11 mouse cellular contexts compared by ENCODE assay signal in genomic region chr8:57765726-57766351, GRCm38 (mm10).
DNase-seq lines count a peak whose midpoint lies in the region; ATAC-seq and TF ChIP-seq lines count a peak whose summit lies in the region.
"Had no signal": no experiment of that assay in that cellular context is flagged by ENCODE, and none has a peak within 500 bp of the region (broad histone marks: within the 10 kb centered on the region; RNA-seq: fewer than 3 reads in every experiment).

No protein-coding gene starts in this region.

- H3K27ac ChIP-seq in heart, embryonic 14.5 days (replicated peaks in 1 of 2; ENCODE audit: control insufficient read depth in 1 of 2, insufficient read depth in 1 of 2, low read depth in 2 of 2, low read length in 2 of 2) = no peak overlapping the region
- H3K27ac ChIP-seq in heart, adult 2 months = no peak overlapping the region
- peak overlapping the region; percentile 99 for H3K27ac ChIP-seq in ES-Bruce4 (ENCODE audit: insufficient read depth, low read length)
- H3K27ac ChIP-seq in forebrain, embryonic 11.5 days (ENCODE audit: low read depth, low read length) = no peak overlapping the region
- H3K27ac ChIP-seq in midbrain, embryonic 11.5 days (ENCODE audit: low read depth, low read length) = no peak overlapping the region
- H3K27ac ChIP-seq: lung, embryonic 15.5 days had no signal

- TF ChIP-seq POLR2A in heart, adult 2 months (IDR thresholded peaks at IDR 0.05; ENCODE audit: insufficient read depth, low read depth, low read length) = no peak
- TF ChIP-seq POLR2A in ES-Bruce4 (IDR thresholded peaks at IDR 0.05; ENCODE audit: insufficient read depth, low read length) = no peak

- no peaks in the 10 kb centered on the region for H3K27me3 ChIP-seq in heart, embryonic 14.5 days (ENCODE audit: control insufficient read depth, insufficient read depth, low read length)
- no peaks in the 10 kb centered on the region for H3K27me3 ChIP-seq in heart, adult 2 months (ENCODE audit: control insufficient read depth, insufficient read depth, low read length)
- H3K27me3 ChIP-seq in ES-Bruce4 (ENCODE audit: control insufficient read depth, insufficient read depth, low read length, poor library complexity, severe bottlenecking) = no peaks in the 10 kb centered on the region
- no peaks in the 10 kb centered on the region; the same call in 1 of the 2 replicates for H3K27me3 ChIP-seq in forebrain, embryonic 11.5 days (ENCODE audit: control insufficient read depth, insufficient read depth, low read length)
- no peaks in the 10 kb centered on the region for H3K27me3 ChIP-seq in midbrain, embryonic 11.5 days (ENCODE audit: control insufficient read depth, insufficient read depth, low read length)
- H3K27me3 ChIP-seq: lung, embryonic 15.5 days had no signal

- no peak for DNase-seq in heart, adult 2 months
- DNase-seq in forebrain, embryonic 11.5 days (ENCODE audit: low spot score) = no peak
- DNase-seq in midbrain, embryonic 11.5 days (ENCODE audit: low spot score, missing footprints) = peak; percentile 90
- DNase-seq in urinary bladder, postnatal 25 days (ENCODE audit: low spot score) = no peak
- DNase-seq in spleen, postnatal 36 days (ENCODE audit: low spot score in 2 of 2) = no peak
- DNase-seq in lung, postnatal 36 days = no peak
- DNase-seq: adrenal gland, postnatal 25 days; cerebellum, postnatal 36 days had no signal

- H3K4me2 ChIP-seq in heart, embryonic 14.5 days (ENCODE audit: low read length) = peak overlapping the region; percentile 50
- H3K4me2 ChIP-seq in forebrain, embryonic 11.5 days (ENCODE audit: low read depth, low read length, severe bottlenecking) = peak overlapping the region; percentile 11; the same call in 1 of the 2 replicates
- peak overlapping the region; percentile 29 for H3K4me2 ChIP-seq in midbrain, embryonic 11.5 days
- H3K4me2 ChIP-seq: lung, embryonic 15.5 days had no signal

- H3K9ac ChIP-seq in heart, embryonic 14.5 days (ENCODE audit: low read length) = no peak overlapping the region; the same call in 1 of the 2 replicates
- H3K9ac ChIP-seq in heart, adult 2 months (ENCODE audit: low read depth, low read length) = no peak overlapping the region
- H3K9ac ChIP-seq in ES-Bruce4 (ENCODE audit: low read depth, poor library complexity, severe bottlenecking) = peak overlapping the region; percentile 78
- H3K9ac ChIP-seq in forebrain, embryonic 11.5 days (ENCODE audit: low read length) = no peak overlapping the region; the same call in 1 of the 2 replicates
- H3K9ac ChIP-seq in midbrain, embryonic 11.5 days (ENCODE audit: low read length) = no peak overlapping the region
- H3K9ac ChIP-seq: lung, embryonic 15.5 days had no signal

- no peak for TF ChIP-seq EP300 in heart, adult 2 months (IDR thresholded peaks at IDR 0.05; ENCODE audit: insufficient read depth, low read depth, low read length)
- peak; percentile 87 for TF ChIP-seq EP300 in ES-Bruce4 (IDR thresholded peaks at IDR 0.05; ENCODE audit: insufficient read depth, low read depth, low read length)

- H3K4me1 ChIP-seq in heart, embryonic 14.5 days (ENCODE audit: control insufficient read depth in 2 of 2, insufficient read depth in 2 of 2, low read length in 2 of 2) = no peaks in the 10 kb centered on the region
- no peaks in the 10 kb centered on the region for H3K4me1 ChIP-seq in heart, adult 2 months (ENCODE audit: control insufficient read depth, insufficient read depth, low read length)
- H3K4me1 ChIP-seq in ES-Bruce4 (ENCODE audit: control insufficient read depth, insufficient read depth, low read length) = peaks cover 5% of the 10 kb centered on the region
- no peaks in the 10 kb centered on the region for H3K4me1 ChIP-seq in forebrain, embryonic 11.5 days (replicated peaks; ENCODE audit: control insufficient read depth, insufficient read depth, low read length)
- H3K4me1 ChIP-seq in midbrain, embryonic 11.5 days (ENCODE audit: control insufficient read depth, insufficient read depth, low read length) = no peaks in the 10 kb centered on the region; the same call in 1 of the 2 replicates
- H3K4me1 ChIP-seq: lung, embryonic 15.5 days had no signal

- TF ChIP-seq CTCF in heart, adult 2 months (IDR thresholded peaks at IDR 0.05) = no peak
- TF ChIP-seq CTCF in ES-Bruce4 (IDR thresholded peaks at IDR 0.05; ENCODE audit: low read depth, low read length) = no peak

- 14% methylated on average over 13 of the region's 13 CpGs for WGBS in heart, embryonic 14.5 days
- 21% methylated on average over 13 of the region's 13 CpGs for WGBS in heart, adult 2 months
- 17% methylated on average over 13 of the region's 13 CpGs for WGBS in forebrain, embryonic 11.5 days
- WGBS in midbrain, embryonic 11.5 days = 22% methylated on average over 13 of the region's 13 CpGs

- no peak for ATAC-seq in heart, embryonic 14.5 days (ENCODE audit: insufficient number of reproducible peaks, insufficient read depth, low FRiP score, low read depth)
- ATAC-seq in forebrain, embryonic 11.5 days (replicated peaks; ENCODE audit: low FRiP score) = no peak
- 0 out of 2 replicates have a peak, but pooled peaks have one; percentile 19 for ATAC-seq in midbrain, embryonic 11.5 days (ENCODE audit: low FRiP score)

- H3K36me3 ChIP-seq in heart, embryonic 14.5 days (ENCODE audit: control insufficient read depth, insufficient read depth, low read length) = no peaks in the 10 kb centered on the region
- H3K36me3 ChIP-seq in heart, adult 2 months (ENCODE audit: control insufficient read depth, insufficient read depth, low read length) = no peaks in the 10 kb centered on the region
- H3K36me3 ChIP-seq in ES-Bruce4 (ENCODE audit: control insufficient read depth, insufficient read depth, low read length, poor library complexity, severe bottlenecking) = no peaks in the 10 kb centered on the region
- no peaks in the 10 kb centered on the region for H3K36me3 ChIP-seq in forebrain, embryonic 11.5 days (ENCODE audit: control insufficient read depth, insufficient read depth, low read length)
- no peaks in the 10 kb centered on the region for H3K36me3 ChIP-seq in midbrain, embryonic 11.5 days (ENCODE audit: control insufficient read depth, insufficient read depth, low read length)
- H3K36me3 ChIP-seq: lung, embryonic 15.5 days had no signal

- intact Hi-C loops in heart, adult 2 months (cut with DNase I) = no loop called here

- H3K79me2 ChIP-seq in heart, adult 2 months (replicated peaks; ENCODE audit: control insufficient read depth, insufficient read depth, low read length) = no peaks in the 10 kb centered on the region

- H3K9me3 ChIP-seq in heart, embryonic 14.5 days (ENCODE audit: control insufficient read depth, low read length) = no peaks in the 10 kb centered on the region
- H3K9me3 ChIP-seq in ES-Bruce4 (replicated peaks; ENCODE audit: control insufficient read depth, insufficient read depth, low read length, poor library complexity, severe bottlenecking) = no peaks in the 10 kb centered on the region
- H3K9me3 ChIP-seq in forebrain, embryonic 11.5 days (ENCODE audit: control insufficient read depth, low read length) = no peaks in the 10 kb centered on the region
- no peaks in the 10 kb centered on the region for H3K9me3 ChIP-seq in midbrain, embryonic 11.5 days (ENCODE audit: control insufficient read depth, low read length)
- H3K9me3 ChIP-seq: lung, embryonic 15.5 days had no signal

- no peak overlapping the region for H3K4me3 ChIP-seq in heart, embryonic 14.5 days (ENCODE audit: control insufficient read depth in 1 of 2, insufficient read depth in 1 of 2, low read depth in 1 of 2, low read length in 2 of 2)
- H3K4me3 ChIP-seq in heart, adult 2 months = no peak overlapping the region
- H3K4me3 ChIP-seq in ES-Bruce4 (ENCODE audit: low read depth, low read length) = peak overlapping the region; percentile 34; the same call in 1 of the 2 replicates
- no peak overlapping the region for H3K4me3 ChIP-seq in forebrain, embryonic 11.5 days (ENCODE audit: low read depth, low read length)
- no peak overlapping the region for H3K4me3 ChIP-seq in midbrain, embryonic 11.5 days (ENCODE audit: low read depth, low read length)
- H3K4me3 ChIP-seq: lung, embryonic 15.5 days had no signal
